Mouse (Mus musculus): ENCODE results near the gene Psip1. TPM values are rescaled to one million over a fixed set of nuclear protein-coding genes. Genes with fewer than 3 reads are reported as not detected.

The Psip1 gene
- 101 TPM for polyA plus RNA-seq (2014; fragmentation: Illumina TruSeq; extraction: RNeasy Lipid Tissue Mini Kit (QIAGEN cat#74804); ENCODE audit: low read depth, low replicate concordance)

GRCm38 (mm10) chr4:83486117-83486901, at the start of gene Psip1:
TSS of gene Psip1 (minus strand) at chr4:83486459.

GRCm38 (mm10) chr4:83524843-83525689, 38.8 kb upstream of the Psip1 start, which contains the start of gene Ccdc171:
TSS of gene Ccdc171 (plus strand) at chr4:83525545.

GRCm38 (mm10) chr4:83417160-83417819, 69.0 kb downstream of the Psip1 start, which contains the start of gene Snapc3:
TSS of gene Snapc3 (plus strand) at chr4:83417724.

Other genes with a start within 250 kb of the Psip1 start
- gene Ttc39b, start 162.2 kb downstream of the Psip1 start, polyA plus RNA-seq (2014; fragmentation: Illumina TruSeq; extraction: RNeasy Lipid Tissue Mini Kit (QIAGEN cat#74804); ENCODE audit: low read depth, low replicate concordance), result 12.0 TPM
- gene Snapc3, start 68.7 kb downstream of the Psip1 start, polyA plus RNA-seq (2014; fragmentation: Illumina TruSeq; extraction: RNeasy Lipid Tissue Mini Kit (QIAGEN cat#74804); ENCODE audit: low read depth, low replicate concordance), result 17.0 TPM
- 2.0 TPM for gene Ccdc171, start 39.1 kb upstream of the Psip1 start, polyA plus RNA-seq (2014; fragmentation: Illumina TruSeq; extraction: RNeasy Lipid Tissue Mini Kit (QIAGEN cat#74804); ENCODE audit: low read depth, low replicate concordance)

Data from kidney, adult 10 weeks (tissue).